Mouse (Mus musculus): Measurements from ENCODE around the gene Cul7. TPM values are rescaled to one million over a fixed set of nuclear protein-coding genes. Genes with fewer than 3 reads are reported as not detected.

The Cul7 gene
- polyA plus RNA-seq, 1 experiment from 2014 or later = 36.3 TPM

DNA sequence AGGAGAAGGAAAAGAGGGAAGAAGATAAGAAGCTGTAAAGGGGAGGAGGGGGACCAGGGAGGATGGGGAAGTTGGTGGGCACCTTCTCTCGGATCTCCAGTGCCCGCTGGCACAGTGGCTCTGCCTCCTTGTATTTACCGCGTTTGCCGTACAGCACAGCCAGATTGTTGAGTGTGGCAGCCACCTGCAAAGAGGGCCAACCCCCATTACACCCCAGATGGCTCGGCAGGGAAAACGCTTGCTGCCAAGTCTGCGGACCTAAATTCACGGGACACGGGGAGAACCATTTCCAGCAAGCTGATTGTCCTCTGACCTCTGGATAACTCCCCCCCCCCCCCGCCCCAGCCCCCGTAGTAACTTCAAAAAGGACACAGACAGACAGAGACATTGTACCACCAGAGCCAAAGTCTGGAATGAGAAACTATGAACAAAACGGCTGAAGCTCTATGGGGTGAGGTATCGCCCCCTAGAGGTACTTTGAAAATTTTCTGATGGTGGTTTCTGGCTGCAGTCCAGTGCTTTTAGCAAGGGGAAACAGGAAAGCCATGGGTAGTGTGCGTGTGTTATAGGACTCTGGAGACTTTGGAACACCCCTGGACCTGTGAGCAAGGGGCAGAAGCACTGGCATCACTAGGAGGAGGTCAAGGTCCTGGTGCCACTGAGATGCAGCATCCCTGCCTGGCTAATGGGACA, 13.2 kb upstream of the Cul7 start:
- Histone ChIP-seq H3K4me3 (ENCODE audit: low read depth, low read length) (no peak overlapping the region), H3K4me2 (ENCODE audit: low read depth, severe bottlenecking) (peak overlapping the region; percentile 10; the same call in 1 of the 2 replicates), H3K27ac (replicated peaks; ENCODE audit: low read depth, low read length) (0 out of 2 replicates have a peak overlapping the region, but pooled peaks have one; percentile 2), H3K36me3 (ENCODE audit: control insufficient read depth, insufficient read depth, low read length) (no peaks in the 10 kb centered on the region; the same call in 1 of the 2 replicates), H3K4me1 (ENCODE audit: control insufficient read depth, insufficient read depth, low read length) (no peaks in the 10 kb centered on the region; the same call in 1 of the 2 replicates), H3K9me3 (ENCODE audit: control insufficient read depth, low read length) (no peaks in the 10 kb centered on the region; the same call in 1 of the 2 replicates), H3K9ac (ENCODE audit: low read length) (no peak overlapping the region), H3K27me3 (ENCODE audit: control insufficient read depth, insufficient read depth, low read length) (no peaks in the 10 kb centered on the region)
- peak; percentile 29; the same call in 1 of the 2 replicates for ATAC-seq (ENCODE audit: insufficient number of reproducible peaks, low FRiP score, low TSS enrichment, low read depth)
- peak; percentile 53 for DNase-seq (ENCODE audit: low spot score)
- WGBS = 20% methylated on average over 15 of the region's 15 CpGs

DNA sequence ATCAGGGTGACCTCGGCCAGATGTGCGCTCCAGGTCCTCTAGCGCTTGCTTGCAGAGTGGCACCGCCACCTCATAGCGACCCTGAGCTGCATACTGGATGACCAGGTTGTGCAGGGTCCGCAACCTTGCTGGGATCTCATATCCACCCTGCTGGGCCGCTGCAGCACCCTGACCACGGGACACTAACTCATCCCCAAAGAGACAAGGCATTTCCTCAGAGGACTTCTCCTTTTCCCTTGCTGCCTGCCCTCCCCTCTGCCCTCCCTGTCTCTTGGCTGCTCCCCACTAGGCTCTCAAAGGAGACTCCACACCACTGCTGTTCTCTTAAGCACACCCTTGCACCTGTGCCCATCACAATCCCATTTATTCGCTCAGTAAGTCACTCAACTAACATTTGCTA, 10.2 kb upstream of the Cul7 start:
- 82% methylated on average over 9 of the region's 9 CpGs for WGBS
- no peak overlapping the region for H3K27ac ChIP-seq (replicated peaks; ENCODE audit: low read depth, low read length)
- no peak overlapping the region for H3K4me3 ChIP-seq (ENCODE audit: low read depth, low read length)
- no peak for ATAC-seq (ENCODE audit: insufficient number of reproducible peaks, low FRiP score, low TSS enrichment, low read depth)
- no peaks in the 10 kb centered on the region; the same call in 1 of the 2 replicates for H3K9me3 ChIP-seq (ENCODE audit: control insufficient read depth, low read length)
- H3K4me2 ChIP-seq (ENCODE audit: low read depth, severe bottlenecking) = no peak overlapping the region
- H3K27me3 ChIP-seq (ENCODE audit: control insufficient read depth, insufficient read depth, low read length) = no peaks in the 10 kb centered on the region
- no peak for DNase-seq (ENCODE audit: low spot score)
- no peak overlapping the region for H3K9ac ChIP-seq (ENCODE audit: low read length)
- H3K36me3 ChIP-seq (ENCODE audit: control insufficient read depth, insufficient read depth, low read length) = no peaks in the 10 kb centered on the region
- H3K4me1 ChIP-seq (ENCODE audit: control insufficient read depth, insufficient read depth, low read length) = peaks cover 3% of the 10 kb centered on the region; the same call in 1 of the 2 replicates

DNA sequence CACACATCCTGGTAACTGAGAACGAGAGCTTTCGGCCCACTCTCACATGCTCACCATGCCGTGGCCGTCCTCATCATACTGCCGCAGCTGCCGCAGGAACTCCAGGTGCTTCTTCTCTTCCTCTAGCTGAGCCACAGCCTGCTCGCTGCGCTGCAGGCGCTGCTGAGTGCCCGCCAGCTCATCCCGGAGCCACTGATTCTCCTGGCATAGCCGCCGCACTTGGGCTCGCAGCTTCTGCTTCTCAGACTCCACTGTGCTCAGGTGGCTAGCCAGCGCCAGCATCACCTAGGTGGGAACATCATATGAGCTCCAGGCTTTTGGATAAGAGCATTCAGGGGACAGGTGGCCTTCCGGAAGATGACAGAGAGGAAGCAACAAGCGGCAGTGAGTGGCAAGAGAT, 8.1 kb upstream of the Cul7 start:
- no peak for ATAC-seq (ENCODE audit: insufficient number of reproducible peaks, low FRiP score, low TSS enrichment, low read depth)
- 89% methylated on average over 17 of the region's 17 CpGs for WGBS

DNA sequence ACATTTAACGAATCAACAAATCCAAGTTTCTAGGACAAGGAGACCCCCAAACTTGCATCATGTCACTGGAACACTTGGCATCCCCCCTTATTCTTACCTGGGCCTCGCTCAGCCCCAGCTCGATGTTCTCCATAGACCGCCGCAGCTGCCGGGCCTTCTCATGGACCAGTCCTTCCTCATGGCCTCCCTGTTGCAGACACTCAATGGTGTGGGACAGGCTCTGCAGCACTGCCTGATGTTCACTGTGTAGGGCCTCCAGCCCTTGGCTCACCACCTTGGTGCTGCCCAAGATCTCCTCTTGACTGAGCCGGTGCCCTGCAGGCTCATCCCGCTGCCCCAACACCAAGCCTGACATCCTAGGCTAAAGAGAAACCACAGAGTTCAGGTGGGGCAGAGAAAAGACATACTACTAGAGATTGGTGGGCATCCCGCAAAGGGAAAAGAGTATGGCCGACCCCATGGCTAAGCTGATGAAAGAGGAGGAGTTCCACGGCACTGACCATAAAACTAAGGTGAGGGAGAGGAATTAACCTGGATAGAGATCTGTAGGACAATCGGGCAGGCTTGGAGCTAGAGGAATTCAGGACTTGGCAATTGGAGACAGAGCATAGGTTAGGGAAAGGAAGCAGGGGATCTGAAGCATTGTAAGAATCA, 5.9 kb upstream of the Cul7 start:
- no peak overlapping the region for H3K27ac ChIP-seq (replicated peaks; ENCODE audit: low read depth, low read length)
- peak overlapping the region; percentile 91; the same call in 1 of the 2 replicates for H3K4me2 ChIP-seq (ENCODE audit: low read depth, severe bottlenecking)
- ATAC-seq (ENCODE audit: insufficient number of reproducible peaks, low FRiP score, low TSS enrichment, low read depth) = no peak
- H3K4me1 ChIP-seq (ENCODE audit: control insufficient read depth, insufficient read depth, low read length) = peaks cover 8% of the 10 kb centered on the region; the same call in 1 of the 2 replicates
- H3K9me3 ChIP-seq (ENCODE audit: control insufficient read depth, low read length) = no peaks in the 10 kb centered on the region; the same call in 1 of the 2 replicates
- H3K27me3 ChIP-seq (ENCODE audit: control insufficient read depth, insufficient read depth, low read length) = no peaks in the 10 kb centered on the region
- H3K9ac ChIP-seq (ENCODE audit: low read length) = peak overlapping the region; percentile 17; the same call in 1 of the 2 replicates
- no peaks in the 10 kb centered on the region for H3K36me3 ChIP-seq (ENCODE audit: control insufficient read depth, insufficient read depth, low read length)
- no peak for DNase-seq (ENCODE audit: low spot score)
- WGBS = 86% methylated on average over 12 of the region's 12 CpGs
- no peak overlapping the region for H3K4me3 ChIP-seq (ENCODE audit: low read depth, low read length)

More for the DNA sequence above, 8.1 kb upstream of the Cul7 start:
- Histone ChIP-seq H3K4me3 (ENCODE audit: low read depth, low read length) (no peak overlapping the region), H3K27me3 (ENCODE audit: control insufficient read depth, insufficient read depth, low read length) (no peaks in the 10 kb centered on the region), H3K27ac (replicated peaks; ENCODE audit: low read depth, low read length) (no peak overlapping the region), H3K4me1 (ENCODE audit: control insufficient read depth, insufficient read depth, low read length) (peaks cover 7% of the 10 kb centered on the region; the same call in 1 of the 2 replicates), H3K9ac (ENCODE audit: low read length) (no peak overlapping the region), H3K36me3 (ENCODE audit: control insufficient read depth, insufficient read depth, low read length) (no peaks in the 10 kb centered on the region), H3K9me3 (ENCODE audit: control insufficient read depth, low read length) (no peaks in the 10 kb centered on the region; the same call in 1 of the 2 replicates), H3K4me2 (ENCODE audit: low read depth, severe bottlenecking) (no peak overlapping the region)
- DNase-seq (ENCODE audit: low spot score) = no peak

DNA sequence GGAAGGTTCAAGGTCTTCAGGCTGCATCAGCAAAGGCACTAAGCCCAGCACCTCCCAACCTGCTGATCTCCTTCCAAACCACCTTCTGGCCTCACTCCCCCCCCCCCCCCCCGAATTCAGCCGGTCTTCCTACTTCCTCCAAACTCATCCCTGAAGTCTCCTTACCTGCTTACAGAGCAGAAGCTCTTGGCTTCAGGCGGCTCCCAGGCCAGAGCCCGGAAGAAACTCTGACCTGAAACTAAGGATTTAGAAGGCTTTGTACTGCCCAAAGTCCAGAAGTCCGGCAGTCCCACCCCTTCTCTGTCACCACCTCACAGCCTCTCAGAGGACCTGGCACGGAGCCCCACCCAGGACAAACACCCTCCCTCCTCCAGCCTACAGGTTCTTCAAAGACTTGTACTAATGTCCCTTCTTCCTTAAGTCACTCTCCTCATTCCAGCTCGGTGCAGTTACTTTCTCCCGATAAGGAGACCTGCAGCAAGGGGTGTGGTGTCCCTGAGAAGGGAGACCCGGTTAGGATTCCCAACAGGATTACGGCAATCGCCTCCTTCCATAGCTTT, 5.1 kb upstream of the Cul7 start:
- DNase-seq (ENCODE audit: low spot score) (no peak), ATAC-seq (ENCODE audit: insufficient number of reproducible peaks, low FRiP score, low TSS enrichment, low read depth) (no peak)
- peak overlapping the region; percentile 91 for H3K4me2 ChIP-seq (ENCODE audit: low read depth, severe bottlenecking)
- peak overlapping the region; percentile 91 for H3K4me3 ChIP-seq (ENCODE audit: low read depth, low read length)
- 10% methylated on average over 11 of the region's 11 CpGs for WGBS
- H3K27me3 ChIP-seq (ENCODE audit: control insufficient read depth, insufficient read depth, low read length) = no peaks in the 10 kb centered on the region
- no peak overlapping the region for H3K27ac ChIP-seq (replicated peaks; ENCODE audit: low read depth, low read length)
- no peaks in the 10 kb centered on the region; the same call in 1 of the 2 replicates for H3K9me3 ChIP-seq (ENCODE audit: control insufficient read depth, low read length)
- no peaks in the 10 kb centered on the region for H3K36me3 ChIP-seq (ENCODE audit: control insufficient read depth, insufficient read depth, low read length)
- H3K9ac ChIP-seq (ENCODE audit: low read length) = peak overlapping the region; percentile 61
- peaks cover 11% of the 10 kb centered on the region; the same call in 1 of the 2 replicates for H3K4me1 ChIP-seq (ENCODE audit: control insufficient read depth, insufficient read depth, low read length)

DNA sequence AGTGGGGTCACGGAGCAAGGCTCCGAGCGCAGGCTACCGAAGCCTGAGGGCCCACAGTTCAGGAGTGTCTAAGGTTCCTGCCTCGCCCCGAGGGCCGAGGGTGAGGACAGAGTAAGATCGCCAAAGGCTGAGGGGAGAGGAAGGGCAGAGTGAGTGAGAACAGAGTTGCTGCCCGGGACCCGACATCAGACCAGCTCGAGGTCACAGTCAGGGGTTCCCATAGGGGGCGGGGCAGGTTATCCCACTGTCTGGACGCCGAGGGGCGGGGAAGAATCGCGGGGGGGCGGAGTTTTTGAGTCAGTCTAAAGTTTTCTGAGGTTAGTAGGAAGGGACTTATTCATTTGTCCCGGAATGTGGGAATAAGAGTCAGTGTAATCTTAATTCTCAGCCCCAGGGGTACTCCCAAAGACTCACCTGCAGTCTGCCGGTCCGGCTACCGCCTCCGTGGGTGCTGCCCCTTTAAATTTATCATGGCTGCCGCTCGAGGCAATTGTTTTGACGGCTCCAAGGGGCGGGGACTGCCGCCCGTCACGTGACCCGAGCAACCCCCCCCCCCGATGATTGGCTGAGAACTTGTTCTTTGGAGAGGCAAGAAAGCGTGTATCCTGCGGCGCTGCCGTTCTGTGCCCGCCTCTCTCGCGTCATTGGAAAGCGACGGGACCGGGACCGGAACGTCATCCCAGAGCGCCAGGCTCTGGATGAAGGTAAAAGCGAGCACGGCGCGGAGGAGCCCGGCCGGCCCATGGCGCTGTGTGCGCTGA, 4.4 kb upstream of the Cul7 start, which contains the start of the genes Klc4 and Mrpl2:
TSS of gene Klc4 (minus strand) at position 462 of the 761 bp plus-strand sequence.
TSS of gene Mrpl2 (plus strand) at position 669 of the 761 bp plus-strand sequence.
- Histone ChIP-seq H3K27me3 (ENCODE audit: control insufficient read depth, insufficient read depth, low read length) (no peaks in the 10 kb centered on the region), H3K4me3 (ENCODE audit: low read depth, low read length) (peak within 1 kb of the TSS; percentile 91), H3K36me3 (ENCODE audit: control insufficient read depth, insufficient read depth, low read length) (no peaks in the 10 kb centered on the region), H3K9ac (ENCODE audit: low read length) (peak within 1 kb of the TSS; percentile 70), H3K4me1 (ENCODE audit: control insufficient read depth, insufficient read depth, low read length) (peaks cover 11% of the 10 kb centered on the region; the same call in 1 of the 2 replicates), H3K4me2 (ENCODE audit: low read depth, severe bottlenecking) (peak within 1 kb of the TSS; percentile 91), H3K27ac (replicated peaks; ENCODE audit: low read depth, low read length) (0 out of 2 replicates have a peak within 1 kb of the TSS, but pooled peaks have one; percentile 36), H3K9me3 (ENCODE audit: control insufficient read depth, low read length) (no peaks in the 10 kb centered on the region)
- WGBS = under 1% methylated on average over 53 of the region's 53 CpGs
- peak; percentile 100 for DNase-seq (ENCODE audit: low spot score)
- peak; percentile 67 for ATAC-seq (ENCODE audit: insufficient number of reproducible peaks, low FRiP score, low TSS enrichment, low read depth)

DNA sequence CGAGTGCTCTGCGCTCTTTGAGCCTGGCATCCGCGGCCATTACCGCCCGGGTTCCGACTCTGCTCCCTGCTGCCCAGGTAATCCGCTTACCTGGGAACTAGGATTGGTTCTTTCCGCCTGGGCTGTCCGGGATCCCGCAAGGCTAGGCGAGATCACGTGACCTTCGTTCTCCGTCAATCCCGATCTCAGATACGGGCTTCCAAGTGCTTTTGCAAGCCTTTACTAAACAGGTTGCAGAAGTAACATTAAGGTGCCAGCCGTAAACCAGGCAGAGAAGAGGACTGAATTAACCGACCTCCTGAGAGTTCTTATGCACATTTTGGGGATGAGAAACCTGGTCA, 3.8 kb upstream of the Cul7 start:
- Histone ChIP-seq H3K27me3 (ENCODE audit: control insufficient read depth, insufficient read depth, low read length) (no peaks in the 10 kb centered on the region), H3K9me3 (ENCODE audit: control insufficient read depth, low read length) (no peaks in the 10 kb centered on the region), H3K4me3 (ENCODE audit: low read depth, low read length) (peak overlapping the region; percentile 91), H3K4me2 (ENCODE audit: low read depth, severe bottlenecking) (peak overlapping the region; percentile 90), H3K9ac (ENCODE audit: low read length) (peak overlapping the region; percentile 70), H3K4me1 (ENCODE audit: control insufficient read depth, insufficient read depth, low read length) (peaks cover 14% of the 10 kb centered on the region), H3K36me3 (ENCODE audit: control insufficient read depth, insufficient read depth, low read length) (no peaks in the 10 kb centered on the region), H3K27ac (replicated peaks; ENCODE audit: low read depth, low read length) (0 out of 2 replicates have a peak overlapping the region, but pooled peaks have one; percentile 36)
- DNase-seq (ENCODE audit: low spot score) (no peak), ATAC-seq (ENCODE audit: insufficient number of reproducible peaks, low FRiP score, low TSS enrichment, low read depth) (no peak; the same call in 1 of the 2 replicates)
- under 1% methylated on average over 19 of the region's 19 CpGs for WGBS
